Mouse (Mus musculus): Measurements from ENCODE around the gene Hoxd12.

Gene Hoxd12

DNA sequence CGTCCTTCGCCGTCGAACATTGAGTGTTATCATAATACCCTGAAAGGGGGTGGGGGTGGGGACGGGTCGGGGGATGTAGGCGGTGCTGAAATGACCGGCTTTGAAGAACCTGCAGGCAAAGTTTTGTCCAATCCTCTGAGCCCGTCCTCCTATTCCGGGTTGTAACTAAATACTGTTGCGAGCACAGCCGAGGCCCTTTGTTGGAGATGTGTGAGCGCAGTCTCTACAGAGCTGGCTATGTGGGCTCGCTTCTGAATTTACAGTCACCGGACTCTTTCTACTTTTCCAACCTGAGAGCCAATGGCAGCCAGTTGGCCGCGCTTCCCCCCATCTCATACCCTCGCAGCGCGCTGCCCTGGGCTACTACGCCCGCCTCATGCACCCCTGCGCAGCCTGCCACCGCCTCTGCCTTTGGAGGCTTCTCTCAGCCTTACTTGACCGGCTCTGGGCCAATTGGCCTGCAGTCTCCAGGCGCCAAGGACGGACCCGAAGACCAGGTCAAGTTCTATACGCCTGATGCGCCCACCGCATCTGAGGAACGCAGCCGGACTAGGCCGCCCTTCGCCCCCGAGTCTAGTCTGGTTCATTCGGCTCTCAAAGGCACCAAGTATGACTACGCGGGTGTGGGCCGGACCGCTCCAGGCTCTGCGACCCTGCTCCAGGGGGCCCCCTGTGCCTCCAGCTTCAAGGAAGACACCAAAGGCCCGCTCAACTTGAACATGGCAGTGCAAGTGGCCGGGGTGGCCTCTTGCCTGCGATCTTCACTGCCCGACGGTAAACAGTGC is at the start of gene Hoxd12:
Gene Hoxd12, plus strand, starts transcription at position 133 of the 785 bp plus-strand sequence.
- no peak for DNase-seq

DNA sequence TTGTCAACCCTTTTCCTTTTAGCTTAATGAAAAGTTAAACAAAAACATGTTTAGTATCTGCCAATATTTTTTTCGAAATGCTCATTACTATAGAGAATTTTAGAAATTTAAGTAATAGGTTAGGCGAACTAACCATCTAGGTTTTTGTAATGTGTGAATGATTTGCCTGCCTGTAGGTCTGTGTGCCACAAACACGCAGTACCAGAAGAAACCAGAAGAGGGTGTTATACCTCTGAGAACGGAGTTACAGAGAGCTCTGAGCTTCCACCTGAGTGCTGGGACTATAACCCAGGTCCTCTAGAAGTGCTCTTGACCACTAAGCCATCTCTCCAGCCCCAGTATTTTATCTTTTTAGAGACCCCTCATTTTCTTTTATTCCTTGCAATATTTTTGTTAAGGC is 39.4 kb upstream of the Hoxd12 start:
- no peak for DNase-seq

DNA sequence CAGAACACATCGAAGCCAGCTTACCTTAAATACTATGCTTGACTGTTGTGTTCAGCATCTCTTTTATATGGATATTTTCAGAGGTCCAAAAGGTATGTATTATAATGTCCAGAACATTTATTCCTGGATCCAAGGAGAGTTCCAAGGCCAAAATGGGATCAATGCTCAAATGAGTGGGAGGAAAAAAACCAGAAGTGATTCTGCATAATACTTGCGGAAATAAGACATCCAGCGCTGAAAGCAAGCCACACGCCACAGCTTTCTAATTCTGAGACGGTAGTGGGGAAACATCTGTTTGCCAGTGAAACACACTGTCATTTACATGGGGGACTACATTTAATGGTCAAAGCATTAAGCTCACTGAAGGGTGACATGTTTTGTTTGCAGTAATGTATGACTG is 32.4 kb upstream of the Hoxd12 start:
- DNase-seq: no peak

DNA sequence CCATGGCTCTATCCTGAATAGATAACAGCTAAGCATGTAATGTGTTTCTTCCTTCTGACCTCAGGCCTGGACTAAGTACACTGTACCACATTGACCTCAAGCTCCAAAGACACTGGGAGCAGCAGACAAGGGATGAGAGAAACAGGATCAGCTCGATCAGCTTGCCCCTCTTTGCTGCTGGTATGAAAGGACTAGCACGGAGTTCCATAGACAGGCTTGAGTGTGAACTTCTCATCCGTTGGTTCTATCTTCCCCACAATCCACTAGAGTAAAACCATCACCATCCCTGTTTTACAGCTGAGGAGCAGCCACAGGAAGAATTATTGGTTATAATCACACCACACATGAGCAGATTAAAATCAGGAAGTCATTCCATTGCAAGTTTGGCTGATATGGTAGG is 29.2 kb upstream of the Hoxd12 start:
- no peak for DNase-seq

DNA sequence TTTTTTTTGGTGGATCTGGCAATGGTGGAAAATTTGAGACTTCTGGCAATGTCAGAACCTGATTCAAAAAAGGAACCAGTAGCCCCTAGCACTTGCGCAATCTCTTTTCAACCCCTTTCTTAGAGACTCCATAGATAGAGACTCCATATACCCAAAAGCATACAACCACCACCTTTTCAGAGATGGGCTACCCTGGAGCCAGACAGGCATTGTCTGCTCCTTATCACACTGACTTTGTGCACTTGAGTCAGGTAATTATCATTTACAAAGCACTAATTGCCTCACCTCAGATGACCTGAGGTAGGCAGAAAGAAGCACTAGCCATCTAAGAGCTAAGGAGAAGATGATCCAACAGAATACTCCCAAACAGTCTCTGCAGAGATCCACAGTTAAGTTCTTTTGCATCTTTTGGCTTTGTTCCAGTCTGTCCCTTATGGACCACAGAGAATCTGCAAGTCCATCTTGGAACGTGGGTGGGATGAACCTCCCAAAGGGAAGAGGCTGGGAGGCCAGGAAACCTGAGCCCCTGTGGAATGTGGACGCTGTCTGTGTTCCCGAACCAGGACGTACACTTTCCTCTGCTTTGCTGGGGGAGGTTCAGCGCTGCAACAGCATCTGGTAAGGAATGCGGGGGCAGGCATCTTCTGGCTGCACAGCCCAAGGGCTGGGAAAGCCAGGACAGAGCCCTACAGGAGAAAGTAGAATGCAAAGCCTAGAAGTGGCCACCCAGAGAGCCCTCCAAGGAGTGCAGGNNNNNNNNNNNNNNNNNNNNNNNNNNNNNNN is 27.5 kb upstream of the Hoxd12 start:
- peak; percentile 39 for DNase-seq

DNA sequence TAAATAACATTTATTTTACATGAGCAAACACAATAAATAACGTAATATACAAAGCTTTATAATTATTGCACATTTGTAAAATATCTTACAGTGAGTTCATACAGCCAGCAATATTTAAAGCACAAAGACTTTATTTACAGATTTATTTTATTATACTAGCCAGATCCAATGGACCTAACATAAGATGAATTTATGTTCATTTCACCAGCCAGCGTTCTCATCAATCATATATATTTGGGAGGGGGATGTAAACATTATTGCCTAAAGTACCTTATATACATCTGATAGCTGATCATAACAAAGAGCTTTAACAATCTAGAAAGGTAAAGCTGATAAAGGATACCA is 21.8 kb upstream of the Hoxd12 start:
- DNase-seq: peak; percentile 13

DNA sequence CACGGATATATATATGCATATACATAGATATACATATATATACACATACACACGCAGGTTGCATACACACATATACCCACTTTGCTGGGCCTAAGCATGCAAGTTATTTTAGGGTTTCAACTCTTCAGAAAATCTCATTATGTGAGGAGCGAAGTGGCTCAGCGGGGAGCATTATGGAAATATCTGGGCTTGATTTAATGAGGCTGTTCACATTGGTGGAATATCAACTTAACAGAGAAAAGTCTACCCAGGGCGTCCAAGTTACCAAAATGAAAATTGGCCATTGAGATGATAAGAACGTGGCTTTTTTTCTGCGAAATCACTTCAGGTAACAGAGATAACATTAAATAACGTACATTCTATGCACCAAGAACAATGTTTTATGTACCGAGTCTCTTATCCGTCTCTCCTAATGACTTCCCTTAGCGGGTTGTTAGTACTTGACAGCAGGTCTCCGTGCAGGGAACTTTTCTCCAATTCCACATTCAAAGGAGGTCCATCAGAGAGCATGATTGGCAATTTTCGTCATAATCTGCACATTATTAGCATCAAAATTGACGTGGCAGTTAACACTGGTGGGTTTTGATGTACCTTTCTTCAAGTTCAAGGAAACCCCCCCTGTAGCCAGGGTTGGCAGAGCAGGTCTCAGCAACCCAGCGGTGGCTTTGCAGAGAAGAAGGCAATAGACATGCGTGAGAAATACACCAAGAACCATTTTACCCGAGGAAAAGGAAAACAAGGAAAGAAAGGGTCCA is 20.9 kb upstream of the Hoxd12 start:
- DNase-seq: peak; percentile 33

DNA sequence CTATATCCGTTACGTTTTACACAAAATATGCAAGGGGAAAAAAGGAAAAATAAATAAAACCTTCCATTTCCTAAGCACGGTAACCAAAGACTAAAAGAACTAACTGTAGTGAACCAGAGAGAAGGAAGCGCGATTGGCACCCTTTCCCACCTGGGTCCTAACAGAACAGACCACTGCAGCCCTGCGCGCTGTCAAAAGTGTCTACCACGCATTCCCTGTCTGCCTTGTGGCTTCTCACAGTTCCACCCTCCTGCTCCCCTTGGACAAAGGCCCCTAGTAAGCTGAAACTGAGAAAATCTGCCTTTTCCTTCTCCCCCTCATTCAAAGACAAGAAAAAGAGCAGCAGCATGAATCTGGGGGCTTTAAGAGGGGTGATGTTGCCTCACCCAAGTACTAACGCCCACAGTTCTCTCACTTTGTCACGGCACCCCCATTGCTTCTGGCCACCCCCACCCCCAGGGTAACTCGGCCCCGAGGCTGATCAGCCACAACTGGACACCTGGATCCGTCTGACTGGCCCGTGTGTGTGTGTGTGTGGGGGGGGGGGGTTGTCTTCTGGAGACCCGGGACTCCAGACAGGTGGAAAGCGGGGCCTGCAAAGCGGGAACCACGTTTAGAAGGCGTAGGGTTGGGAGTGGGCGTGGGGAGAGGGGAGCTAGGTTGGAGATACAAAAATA is 19.9 kb upstream of the Hoxd12 start:
- peak; percentile 33 for DNase-seq

DNA sequence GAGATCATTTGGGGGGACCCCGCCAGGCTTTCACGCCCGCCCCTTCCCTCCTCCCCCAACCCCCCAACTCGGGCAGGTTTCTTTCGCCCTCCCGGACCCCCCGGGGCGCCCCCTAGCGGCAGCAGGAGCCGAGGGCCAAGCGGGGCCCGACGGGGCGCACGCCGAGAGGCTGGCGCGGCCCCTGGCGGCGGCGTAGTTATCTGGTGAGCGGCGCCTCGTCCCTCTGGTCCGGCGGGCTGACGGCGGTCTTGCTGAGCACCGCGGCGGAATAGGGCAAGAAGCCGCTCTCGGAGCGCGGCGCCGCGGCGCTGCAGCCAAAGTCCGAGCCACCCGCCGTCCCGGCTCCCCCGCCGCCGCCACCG is 19.4 kb upstream of the Hoxd12 start:
- DNase-seq: peak; percentile 70

DNA sequence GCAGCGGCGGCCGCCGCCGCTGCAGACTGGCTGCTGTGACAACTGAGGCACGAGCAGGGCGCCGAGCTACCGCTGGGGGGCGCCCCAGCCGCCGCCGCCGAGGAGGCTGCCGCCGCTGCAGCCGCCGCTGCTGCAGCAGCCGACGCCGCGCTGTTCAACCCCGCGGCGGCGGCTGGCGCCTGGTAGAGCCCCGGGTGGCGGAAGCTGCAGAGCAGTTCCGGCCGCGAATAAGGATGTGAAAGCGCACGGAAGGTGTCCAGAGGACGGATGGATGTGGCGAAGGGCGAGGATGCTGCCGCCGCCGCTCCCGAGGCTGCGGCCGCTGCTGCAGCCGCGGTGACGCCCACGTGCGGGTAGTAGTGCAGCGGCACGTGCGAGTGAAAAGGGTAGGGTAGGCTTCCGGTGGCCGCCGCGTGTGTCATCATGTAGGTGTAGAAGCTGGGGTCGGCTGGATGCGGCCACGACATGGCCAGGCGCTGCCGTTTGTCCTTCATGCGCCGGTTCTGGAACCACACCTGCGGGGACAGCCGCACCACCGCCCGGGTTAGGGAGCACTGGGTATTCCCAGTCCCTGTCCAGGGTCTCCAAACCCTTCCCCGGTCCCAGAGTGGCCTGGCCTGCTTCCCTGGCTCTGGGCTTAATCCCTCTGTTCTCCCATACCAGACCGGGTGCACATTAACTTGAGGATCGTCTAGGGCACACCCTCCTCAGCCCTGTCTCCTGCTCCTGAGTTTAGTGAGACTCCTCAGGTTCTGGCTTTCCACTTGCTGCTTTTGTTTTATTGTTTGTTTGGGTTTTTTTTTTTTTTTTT is 18.8 kb upstream of the Hoxd12 start:
- peak; percentile 78 for DNase-seq

DNA sequence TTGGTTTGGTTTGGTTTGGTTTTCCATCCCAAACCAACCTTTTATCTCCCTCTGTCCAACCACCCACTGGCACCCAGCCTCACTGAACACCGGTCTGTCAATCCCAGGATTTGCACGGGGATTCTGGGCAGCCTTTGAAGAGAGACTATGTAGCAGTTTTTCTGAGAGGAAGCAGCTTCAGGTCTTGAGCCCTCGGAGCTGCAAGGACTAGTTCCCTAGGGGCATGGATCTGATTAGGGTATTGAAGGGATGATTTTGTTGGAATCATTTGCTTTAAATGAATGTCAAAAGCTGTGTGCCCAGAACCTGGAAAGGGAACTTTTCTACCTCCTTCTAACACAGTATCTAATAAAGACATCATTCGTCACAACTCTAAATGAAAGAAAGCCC is 18.2 kb upstream of the Hoxd12 start:
- peak; percentile 61 for DNase-seq

DNA sequence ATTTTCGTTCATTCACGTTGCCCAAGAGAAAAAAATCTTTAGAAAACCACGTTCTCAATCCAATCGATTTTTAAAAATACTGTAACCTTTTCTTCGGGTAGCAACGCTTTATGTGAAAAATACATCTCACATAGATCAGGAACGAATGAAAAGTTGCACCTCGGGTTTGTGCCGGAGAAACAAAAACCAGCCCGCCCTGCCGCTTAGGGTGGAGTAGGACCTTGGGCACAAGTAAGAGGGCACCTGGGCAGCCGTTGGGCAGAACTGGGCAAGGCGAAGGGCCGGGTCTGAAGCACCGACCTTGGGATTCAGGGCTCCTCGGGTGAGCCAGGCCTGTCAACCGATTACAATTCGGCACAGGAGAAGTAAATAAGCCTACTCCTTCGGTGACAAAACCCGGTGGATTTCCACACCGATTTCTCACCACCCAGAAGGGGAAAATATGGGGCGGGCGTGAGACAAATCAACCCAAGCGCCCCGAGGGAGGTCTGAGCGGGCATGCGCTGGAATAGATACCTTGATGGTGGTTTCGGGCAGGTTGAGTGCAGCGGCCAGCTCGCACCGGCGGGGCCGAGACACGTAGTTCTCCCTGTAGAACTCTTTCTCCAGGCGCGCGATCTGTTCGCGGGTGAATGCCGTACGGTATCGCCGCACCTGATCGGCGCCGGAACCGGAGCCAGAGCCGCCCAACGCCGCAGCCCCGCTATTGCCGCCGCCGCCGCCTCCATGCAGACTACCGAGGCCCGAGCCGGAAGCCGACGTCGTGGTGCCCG is 17.4 kb upstream of the Hoxd12 start:
- peak; percentile 62 for DNase-seq

DNA sequence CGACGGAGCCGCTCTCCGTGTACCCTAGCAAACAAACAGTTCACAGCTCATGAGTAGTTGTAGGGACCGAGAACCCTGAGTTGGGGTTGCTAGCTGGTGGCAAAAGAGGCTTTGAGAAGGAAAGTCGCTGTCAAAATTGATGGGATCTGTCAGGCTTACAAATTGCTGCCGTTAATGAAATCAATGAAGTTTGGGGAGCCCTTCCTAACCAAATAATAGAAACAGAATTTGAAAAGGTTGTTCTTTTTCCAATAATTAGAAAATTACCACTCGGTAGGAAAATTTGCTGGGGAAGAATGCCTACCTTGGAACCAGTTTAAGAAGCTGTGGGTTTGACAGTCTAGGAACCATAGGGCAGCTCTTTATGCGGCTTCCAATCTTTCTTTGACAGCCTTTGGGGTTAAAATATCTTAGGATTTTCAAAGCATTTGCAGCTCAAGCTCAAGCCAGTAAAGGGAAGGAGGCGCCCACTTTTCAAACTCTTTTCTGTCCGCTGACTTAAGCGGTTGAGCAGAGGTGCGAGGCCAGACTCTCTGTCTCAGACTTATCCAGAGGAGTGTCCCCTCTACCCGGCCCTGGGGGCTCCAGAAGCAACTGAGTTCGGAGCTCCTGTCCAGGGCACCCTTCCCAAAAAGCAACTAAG is 16.7 kb upstream of the Hoxd12 start:
- DNase-seq: no peak

DNA sequence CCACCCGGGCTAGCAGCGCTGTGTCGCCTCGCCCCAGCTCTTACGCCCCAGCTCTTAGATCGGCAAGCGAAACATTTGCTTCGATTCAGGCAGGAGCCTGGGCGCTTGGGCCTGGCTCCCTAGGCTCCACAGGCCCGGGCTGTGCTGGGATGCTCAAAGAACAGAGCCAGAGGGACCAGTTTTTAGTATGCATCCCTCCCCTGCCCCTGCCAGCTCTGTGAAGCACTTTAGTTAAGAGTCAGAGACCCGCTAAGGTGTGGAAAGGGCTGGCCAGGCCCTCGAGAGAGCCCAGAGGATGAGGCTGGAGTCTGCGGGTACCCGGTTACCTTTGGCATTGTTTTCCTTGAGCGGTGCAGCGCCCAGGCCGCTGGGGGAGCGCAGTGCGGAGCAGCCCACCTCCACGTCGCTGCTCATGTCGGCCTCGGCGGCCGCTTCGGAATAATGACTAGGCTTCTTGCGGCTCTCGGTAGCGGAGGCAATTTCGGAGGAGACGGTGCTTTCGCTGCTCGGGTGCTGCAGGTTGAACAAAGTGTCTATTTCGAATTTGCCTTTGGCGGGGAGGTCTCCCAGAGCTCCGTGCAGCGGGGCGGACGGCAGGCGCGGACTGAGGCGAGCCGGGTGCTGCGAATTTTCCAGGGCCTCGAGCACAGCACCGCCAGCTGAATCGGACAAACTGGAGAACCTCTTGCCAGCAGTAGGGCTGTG is 16.0 kb upstream of the Hoxd12 start:
- peak; percentile 68 for DNase-seq

DNA sequence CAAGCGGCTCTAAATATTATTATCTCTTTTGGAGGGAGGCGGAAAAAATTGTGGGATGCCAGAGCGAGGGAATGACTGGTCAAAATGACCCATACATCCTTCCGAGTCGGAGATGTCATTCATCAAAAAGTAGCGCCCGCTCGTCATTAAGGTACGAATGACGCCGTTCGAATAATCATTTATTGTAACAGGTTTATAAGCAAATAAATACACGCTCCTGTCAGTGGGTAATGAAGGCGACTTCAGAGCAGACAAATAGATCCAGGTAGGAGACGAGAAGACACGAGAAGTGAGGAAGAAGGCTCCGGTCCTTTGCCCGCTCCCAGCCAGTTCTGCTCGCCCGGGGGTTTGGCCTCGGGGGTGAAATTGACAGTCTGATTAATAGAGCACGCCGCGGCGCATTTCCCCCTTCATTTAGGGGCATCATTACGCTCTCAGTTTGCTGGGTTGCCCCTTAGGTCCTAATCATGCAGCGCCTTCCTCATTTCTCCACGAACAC is 15.3 kb upstream of the Hoxd12 start, which contains the start of gene Evx2:
Gene Evx2, minus strand, starts transcription at position 51 of the 499 bp plus-strand sequence.
- peak; percentile 53 for DNase-seq

DNA sequence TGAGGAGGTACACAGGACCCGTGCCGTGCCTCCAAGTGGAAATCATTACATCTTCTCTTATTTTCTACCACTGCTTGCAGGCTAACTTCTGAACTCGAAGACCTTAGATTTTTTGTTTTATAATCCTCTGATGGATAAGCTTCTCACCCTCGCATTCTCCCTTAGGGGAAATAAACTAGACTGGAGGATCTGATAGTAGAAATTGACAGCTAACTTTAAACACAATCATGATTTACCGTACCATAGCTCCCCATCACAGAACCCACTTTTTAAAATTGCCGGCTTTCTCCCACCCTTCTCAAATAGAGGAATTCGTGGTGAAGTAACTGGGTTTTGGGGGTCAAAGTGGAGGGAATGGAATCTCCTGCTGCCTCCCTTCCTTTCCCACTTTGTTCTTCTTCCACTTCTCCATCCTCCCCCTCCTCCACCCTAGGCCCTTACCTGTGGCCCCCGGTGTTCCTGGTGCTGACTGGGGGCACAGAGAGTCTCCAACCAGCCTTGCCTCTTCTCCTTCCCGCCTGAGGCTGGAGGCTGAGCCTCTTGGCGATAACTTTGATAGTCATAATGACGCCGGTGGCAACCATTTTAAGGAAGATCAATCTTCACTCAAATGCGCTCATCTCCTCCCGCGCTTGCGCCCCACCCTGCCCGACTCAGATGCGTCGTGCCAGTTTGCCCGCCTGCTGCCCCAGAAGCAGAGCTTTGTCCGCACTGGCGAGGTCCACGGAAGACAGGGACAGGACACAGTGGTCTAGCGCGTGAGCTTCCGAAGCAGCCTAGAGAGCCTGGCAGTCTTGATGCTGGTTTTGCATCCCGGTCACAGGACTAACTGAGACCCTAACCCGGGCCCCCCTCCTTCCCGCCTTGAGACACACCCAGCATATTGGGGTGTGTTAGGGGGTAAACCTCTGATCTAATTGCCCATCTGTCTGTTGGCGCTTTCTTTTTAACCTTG is 14.1 kb upstream of the Hoxd12 start:
- DNase-seq: peak; percentile 30

DNA sequence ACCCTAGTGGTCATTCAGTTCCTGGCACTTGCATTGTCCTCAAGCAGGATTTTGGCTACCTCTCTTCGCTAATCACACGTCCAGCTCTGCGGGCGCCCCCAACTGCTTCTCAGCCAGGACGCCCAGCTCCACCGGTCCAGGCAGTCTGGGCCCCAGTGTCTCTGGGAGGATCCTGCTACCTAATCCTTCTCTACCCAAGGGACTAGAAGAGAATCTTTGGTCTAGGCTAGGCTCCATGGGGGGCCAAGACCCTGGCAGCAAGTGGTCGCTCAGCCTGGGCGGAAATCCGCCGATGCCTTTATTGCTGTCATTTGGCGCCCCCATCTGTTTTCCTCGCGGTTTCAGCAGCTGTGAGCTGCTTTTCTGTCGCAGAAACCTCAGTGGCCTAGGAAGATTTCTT is 13.1 kb upstream of the Hoxd12 start:
- DNase-seq: peak; percentile 89

DNA sequence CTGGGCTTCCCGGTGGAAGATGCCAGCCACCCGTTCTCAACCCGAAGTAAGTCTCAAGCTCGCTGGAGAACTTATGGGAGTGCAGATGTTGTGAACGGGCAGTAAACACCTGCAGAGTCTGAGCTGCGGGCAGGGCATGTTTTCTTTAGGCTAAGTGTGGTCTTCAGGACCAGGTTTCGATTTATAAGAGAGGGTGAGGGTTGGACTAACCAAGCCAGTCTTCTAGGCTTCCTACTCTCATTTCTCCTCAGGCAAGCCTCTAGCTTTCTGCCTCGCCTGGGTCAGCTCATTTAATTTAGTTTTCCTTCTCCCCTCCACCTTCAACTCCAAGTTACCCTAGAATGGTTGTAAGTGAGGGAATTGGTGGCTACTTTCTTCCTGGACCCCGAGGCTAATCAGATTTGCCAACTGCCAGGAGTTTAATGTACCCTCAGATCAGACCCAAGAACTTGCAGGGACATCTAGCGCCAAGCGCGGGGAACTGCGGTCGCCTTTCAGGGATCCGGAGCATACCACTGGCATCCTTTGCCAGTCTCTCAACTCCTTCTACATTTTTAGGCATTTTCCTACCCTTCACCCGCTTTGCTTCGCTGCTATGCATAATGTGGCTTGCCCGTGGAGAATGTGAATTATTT is 11.4 kb upstream of the Hoxd12 start:
- peak; percentile 85 for DNase-seq

All from embryo, embryonic 11 days (tissue).